Mouse (Mus musculus): ENCODE results near the gene Sept1. TPM values are rescaled to one million over a fixed set of nuclear protein-coding genes. Genes with fewer than 3 reads are reported as not detected.

Sept1 gene
- polyA plus RNA-seq, 1 experiment from 2014 or later: 22.8 TPM

GRCm38 (mm10) chr7:127270666-127271065 lies 37.7 kb upstream of the Sept1 start:
- 89% methylated on average over 5 of the region's 5 CpGs for WGBS

GRCm38 (mm10) chr7:127270256-127270655 lies 37.3 kb upstream of the Sept1 start:
- Histone ChIP-seq H3K4me1 (replicated peaks) (peaks cover 16% of the 10 kb centered on the region), H3K4me2 (no peak overlapping the region), H3K36me3 (peaks cover 15% of the 10 kb centered on the region), H3K27ac (no peak overlapping the region), H3K9me3 (replicated peaks) (no peaks in the 10 kb centered on the region), H3K27me3 (no peaks in the 10 kb centered on the region), H3K9ac (no peak overlapping the region), H3K4me3 (no peak overlapping the region)
- 85% methylated on average over 2 of the region's 2 CpGs for WGBS
- no peak for ATAC-seq (replicated peaks; ENCODE audit: insufficient number of reproducible peaks, insufficient read depth, low FRiP score, low read depth)

More at GRCm38 (mm10) chr7:127270666-127271065, 37.7 kb upstream of the Sept1 start:
- H3K4me1 ChIP-seq (replicated peaks): peaks cover 16% of the 10 kb centered on the region
- H3K27me3 ChIP-seq: no peaks in the 10 kb centered on the region
- no peak overlapping the region for H3K9ac ChIP-seq
- no peak overlapping the region for H3K27ac ChIP-seq
- no peaks in the 10 kb centered on the region for H3K9me3 ChIP-seq (replicated peaks)
- H3K36me3 ChIP-seq: peaks cover 15% of the 10 kb centered on the region
- no peak for ATAC-seq (replicated peaks; ENCODE audit: insufficient number of reproducible peaks, insufficient read depth, low FRiP score, low read depth)
- no peak overlapping the region for H3K4me3 ChIP-seq
- no peak overlapping the region for H3K4me2 ChIP-seq

- Histone ChIP-seq H3K27me3 (no peaks in the 10 kb centered on the region), H3K4me3 (no peak overlapping the region), H3K27ac (no peak overlapping the region), H3K36me3 (peaks cover 5% of the 10 kb centered on the region; the same call in 1 of the 2 replicates), H3K4me1 (replicated peaks) (peaks cover 17% of the 10 kb centered on the region), H3K9ac (no peak overlapping the region), H3K9me3 (replicated peaks) (no peaks in the 10 kb centered on the region), H3K4me2 (no peak overlapping the region)
- ATAC-seq (replicated peaks; ENCODE audit: insufficient number of reproducible peaks, insufficient read depth, low FRiP score, low read depth): no peak
- WGBS: 93% methylated on average over 3 of the region's 3 CpGs
Measured at GRCm38 (mm10) chr7:127263526-127263925, 30.6 kb upstream of the Sept1 start.

- no peak overlapping the region for H3K27ac ChIP-seq
- no peaks in the 10 kb centered on the region for H3K9me3 ChIP-seq (replicated peaks)
- ATAC-seq (replicated peaks; ENCODE audit: insufficient number of reproducible peaks, insufficient read depth, low FRiP score, low read depth): no peak
- no peaks in the 10 kb centered on the region for H3K36me3 ChIP-seq
- no peak overlapping the region for H3K4me2 ChIP-seq
- H3K27me3 ChIP-seq: no peaks in the 10 kb centered on the region
- 73% methylated on average over 10 of the region's 10 CpGs for WGBS
- no peak overlapping the region for H3K4me3 ChIP-seq
- H3K4me1 ChIP-seq (replicated peaks): peaks cover 17% of the 10 kb centered on the region
- no peak overlapping the region for H3K9ac ChIP-seq
Measured at GRCm38 (mm10) chr7:127262218-127262961, 29.5 kb upstream of the Sept1 start.

- H3K27me3 ChIP-seq: no peaks in the 10 kb centered on the region
- H3K9ac ChIP-seq: peak within 1 kb of the TSS; percentile 70
- peak within 1 kb of the TSS; percentile 76 for H3K4me3 ChIP-seq
- H3K4me1 ChIP-seq (replicated peaks): peaks cover 17% of the 10 kb centered on the region
- no peaks in the 10 kb centered on the region for H3K9me3 ChIP-seq (replicated peaks)
- ATAC-seq (replicated peaks; ENCODE audit: insufficient number of reproducible peaks, insufficient read depth, low FRiP score, low read depth): peak; percentile 97
- peak within 1 kb of the TSS; percentile 36 for H3K27ac ChIP-seq
- WGBS: under 1% methylated on average over 50 of the region's 50 CpGs
- H3K4me2 ChIP-seq: peak within 1 kb of the TSS; percentile 81
- H3K36me3 ChIP-seq: peaks cover 10% of the 10 kb centered on the region; the same call in 1 of the 2 replicates
Measured at GRCm38 (mm10) chr7:127260309-127261111, 27.6 kb upstream of the Sept1 start, which contains the start of gene Dctpp1. Gene Dctpp1, minus strand, starts transcription at chr7:127260709.

GRCm38 (mm10) chr7:127259186-127259905 lies 26.4 kb upstream of the Sept1 start:
- H3K4me2 ChIP-seq: peak overlapping the region; percentile 81
- 0 out of 2 replicates have a peak overlapping the region, but pooled peaks have one; percentile 70 for H3K9ac ChIP-seq
- no peaks in the 10 kb centered on the region for H3K27me3 ChIP-seq
- ATAC-seq (replicated peaks; ENCODE audit: insufficient number of reproducible peaks, insufficient read depth, low FRiP score, low read depth): no peak
- H3K4me1 ChIP-seq (replicated peaks): peaks cover 26% of the 10 kb centered on the region
- WGBS: 70% methylated on average over 8 of the region's 8 CpGs
- peak overlapping the region; percentile 76 for H3K4me3 ChIP-seq
- H3K36me3 ChIP-seq: peaks cover 10% of the 10 kb centered on the region; the same call in 1 of the 2 replicates
- H3K9me3 ChIP-seq (replicated peaks): no peaks in the 10 kb centered on the region
- H3K27ac ChIP-seq: no peak overlapping the region

GRCm38 (mm10) chr7:127256518-127256917 lies 23.6 kb upstream of the Sept1 start:
- no peak overlapping the region for H3K27ac ChIP-seq
- no peaks in the 10 kb centered on the region for H3K9me3 ChIP-seq (replicated peaks)
- H3K36me3 ChIP-seq: peaks cover 10% of the 10 kb centered on the region; the same call in 1 of the 2 replicates
- H3K4me2 ChIP-seq: no peak overlapping the region
- H3K4me3 ChIP-seq: no peak overlapping the region
- peaks cover 32% of the 10 kb centered on the region for H3K4me1 ChIP-seq (replicated peaks)
- H3K9ac ChIP-seq: no peak overlapping the region
- no peak for ATAC-seq (replicated peaks; ENCODE audit: insufficient number of reproducible peaks, insufficient read depth, low FRiP score, low read depth)
- WGBS: 89% methylated on average over 5 of the region's 5 CpGs
- no peaks in the 10 kb centered on the region for H3K27me3 ChIP-seq

- no peak overlapping the region for H3K9ac ChIP-seq
- H3K27me3 ChIP-seq: no peaks in the 10 kb centered on the region
- H3K9me3 ChIP-seq (replicated peaks): no peaks in the 10 kb centered on the region
- peaks cover 10% of the 10 kb centered on the region; the same call in 1 of the 2 replicates for H3K36me3 ChIP-seq
- no peak for ATAC-seq (replicated peaks; ENCODE audit: insufficient number of reproducible peaks, insufficient read depth, low FRiP score, low read depth)
- 87% methylated on average over 2 of the region's 2 CpGs for WGBS
- H3K4me2 ChIP-seq: no peak overlapping the region
- peaks cover 28% of the 10 kb centered on the region for H3K4me1 ChIP-seq (replicated peaks)
- H3K27ac ChIP-seq: no peak overlapping the region
- H3K4me3 ChIP-seq: no peak overlapping the region
Measured at GRCm38 (mm10) chr7:127255965-127256364, 23.0 kb upstream of the Sept1 start.

GRCm38 (mm10) chr7:127255008-127255407 lies 22.1 kb upstream of the Sept1 start:
- Histone ChIP-seq H3K9ac (peak overlapping the region; percentile 75), H3K36me3 (peaks cover 10% of the 10 kb centered on the region; the same call in 1 of the 2 replicates), H3K27me3 (no peaks in the 10 kb centered on the region), H3K4me3 (peak overlapping the region; percentile 69), H3K4me1 (replicated peaks) (peaks cover 26% of the 10 kb centered on the region), H3K4me2 (peak overlapping the region; percentile 98), H3K27ac (peak overlapping the region; percentile 85), H3K9me3 (replicated peaks) (no peaks in the 10 kb centered on the region)
- WGBS: 23% methylated on average over 4 of the region's 4 CpGs
- ATAC-seq (replicated peaks; ENCODE audit: insufficient number of reproducible peaks, insufficient read depth, low FRiP score, low read depth): no peak

GRCm38 (mm10) chr7:127253821-127254769 lies 21.2 kb upstream of the Sept1 start:
- under 1% methylated on average over 136 of the region's 136 CpGs for WGBS
- peak; percentile 93 for ATAC-seq (replicated peaks; ENCODE audit: insufficient number of reproducible peaks, insufficient read depth, low FRiP score, low read depth)
- Histone ChIP-seq H3K4me2 (peak overlapping the region; percentile 98), H3K4me1 (replicated peaks) (peaks cover 18% of the 10 kb centered on the region), H3K36me3 (peaks cover 14% of the 10 kb centered on the region), H3K9me3 (replicated peaks) (no peaks in the 10 kb centered on the region), H3K4me3 (peak overlapping the region; percentile 69), H3K27ac (peak overlapping the region; percentile 85), H3K27me3 (no peaks in the 10 kb centered on the region), H3K9ac (peak overlapping the region; percentile 75)

Measured in heart, embryonic 15.5 days (tissue).